Mouse (Mus musculus) kidney, adult 18-20 months (tissue): Measurements from ENCODE around the gene Ptprn.

ENCODE experiments used
- DNase-seq: peaks from one replicate; pipeline ENCODE4 v3.0.0; 2021

The Ptprn gene

GRCm38 (mm10) chr1:75264091-75264880 is at the start of gene Ptprn:
TSS of gene Ptprn (minus strand) at chr1:75264502.
- DNase-seq = no peak

GRCm38 (mm10) chr1:75311694-75312093 is 47.4 kb upstream of the Ptprn start:
- DNase-seq = no peak

GRCm38 (mm10) chr1:75304662-75305061 is 40.4 kb upstream of the Ptprn start:
- no peak for DNase-seq

- DNase-seq = no peak
These were observed 30.0 kb upstream of the Ptprn start for GRCm38 (mm10) chr1:75294294-75294693.

- DNase-seq = no peak
These were observed 29.0 kb upstream of the Ptprn start for GRCm38 (mm10) chr1:75293331-75293701.

GRCm38 (mm10) chr1:75292476-75293330 is 28.4 kb upstream of the Ptprn start:
- no peak for DNase-seq

- DNase-seq = no peak
These were observed 27.0 kb upstream of the Ptprn start for GRCm38 (mm10) chr1:75291321-75291720.

GRCm38 (mm10) chr1:75290582-75290981 is 26.3 kb upstream of the Ptprn start:
- DNase-seq = no peak

GRCm38 (mm10) chr1:75289888-75290431 is 25.7 kb upstream of the Ptprn start:
- DNase-seq = no peak

- no peak for DNase-seq
These were observed 25.1 kb upstream of the Ptprn start for GRCm38 (mm10) chr1:75289376-75289775.

GRCm38 (mm10) chr1:75284911-75285310 is 20.6 kb upstream of the Ptprn start:
- no peak for DNase-seq

- DNase-seq = no peak
These were observed 18.7 kb upstream of the Ptprn start for GRCm38 (mm10) chr1:75283017-75283416.

GRCm38 (mm10) chr1:75278228-75278627 is 13.9 kb upstream of the Ptprn start, which contains the start of gene Resp18:
TSS of gene Resp18 (minus strand) at chr1:75278415.
- DNase-seq = no peak

- DNase-seq = peak; percentile 47
These were observed 13.2 kb upstream of the Ptprn start for GRCm38 (mm10) chr1:75277195-75278188.

- peak; percentile 62 for DNase-seq
These were observed 1.0 kb downstream of the Ptprn start for GRCm38 (mm10) chr1:75262969-75263951.

- DNase-seq = no peak
These were observed 3.0 kb downstream of the Ptprn start for GRCm38 (mm10) chr1:75261278-75261677.

- no peak for DNase-seq
These were observed 8.7 kb downstream of the Ptprn start for GRCm38 (mm10) chr1:75255516-75256046.

- DNase-seq = no peak
These were observed 9.7 kb downstream of the Ptprn start for GRCm38 (mm10) chr1:75254625-75255013.

GRCm38 (mm10) chr1:75253849-75254624 is 10.3 kb downstream of the Ptprn start:
- DNase-seq = peak; percentile 89

GRCm38 (mm10) chr1:75253029-75253428 is 11.3 kb downstream of the Ptprn start:
- DNase-seq = no peak
